Mouse (Mus musculus) intestine, embryonic 16.5 days (tissue): Measurements from ENCODE around the gene Fam196b. TPM values are rescaled to one million over a fixed set of nuclear protein-coding genes. Genes with fewer than 3 reads are reported as not detected.

ENCODE experiments used
- ATAC-seq: fragments of 200-750 bp; cut with Nextera tagmentation; 2 replicates; pipeline ENCODE4 v1.8.0; 2017; ENCODE audit warnings: moderate TSS enrichment, moderate library complexity
- H3K27ac ChIP-seq: fragments of 300-500 bp; sonication (generic); 2 replicates; pipeline ENCODE4 v1.5.1; 2014; ENCODE audit warnings: mild to moderate bottlenecking, low read length
- H3K27me3 ChIP-seq: fragments of 300-500 bp; sonication (generic); replicated peaks from 2 replicates; pipeline ENCODE4 v1.6.1; 2014; ENCODE audit warnings: low read length, control low read depth, mixed read lengths; ENCODE audit not compliant: control insufficient read depth, insufficient read depth
- H3K36me3 ChIP-seq: fragments of 300-500 bp; sonication (generic); 2 replicates; pipeline ENCODE4 v1.6.1; 2014; ENCODE audit warnings: low read length, control low read depth; ENCODE audit not compliant: control insufficient read depth, insufficient read depth
- H3K4me1 ChIP-seq: fragments of 300-500 bp; sonication (generic); 2 replicates; pipeline ENCODE4 v1.6.1; 2014; ENCODE audit warnings: low read length, control low read depth, mixed read lengths; ENCODE audit not compliant: control insufficient read depth, insufficient read depth
- H3K4me2 ChIP-seq: fragments of 300-500 bp; sonication (generic); 2 replicates; pipeline ENCODE4 v1.6.1; 2014; ENCODE audit warnings: low read depth, low read length, control low read depth
- H3K4me3 ChIP-seq: fragments of 300-500 bp; sonication (generic); 2 replicates; pipeline ENCODE4 v1.5.1; 2014; ENCODE audit warnings: mild to moderate bottlenecking, low read length
- H3K9ac ChIP-seq: fragments of 300-500 bp; sonication (generic); 2 replicates; pipeline ENCODE4 v1.6.1; 2014; ENCODE audit warnings: low read depth, low read length
- H3K9me3 ChIP-seq: fragments of 300-500 bp; sonication (generic); 2 replicates; pipeline ENCODE4 v1.6.1; 2016; ENCODE audit warnings: low read length, control low read depth; ENCODE audit not compliant: control insufficient read depth
- WGBS: fragments of 180-500 bp; shearing (Covaris S2); extraction: QIAGEN DNeasy Blood & Tissue Kit; methylation state at CpG from one replicate; pipeline ENCODE4 v1.1.7; 2014; 5-methylcytosine and 5-hydroxymethylcytosine counted together
- polyA plus RNA-seq: library from polyadenylated mRNA; unstranded; fragments of >200 nt; fragmentation: Nextera tagmentation; extraction: Ambion mirVana; gene quantifications from 2 replicates; pipeline ENCODE4 v1.2.1, GENCODE M21; 2015

Fam196b gene
- polyA plus RNA-seq, 1 experiment from 2014 or later, result 0.15 TPM

DNA sequence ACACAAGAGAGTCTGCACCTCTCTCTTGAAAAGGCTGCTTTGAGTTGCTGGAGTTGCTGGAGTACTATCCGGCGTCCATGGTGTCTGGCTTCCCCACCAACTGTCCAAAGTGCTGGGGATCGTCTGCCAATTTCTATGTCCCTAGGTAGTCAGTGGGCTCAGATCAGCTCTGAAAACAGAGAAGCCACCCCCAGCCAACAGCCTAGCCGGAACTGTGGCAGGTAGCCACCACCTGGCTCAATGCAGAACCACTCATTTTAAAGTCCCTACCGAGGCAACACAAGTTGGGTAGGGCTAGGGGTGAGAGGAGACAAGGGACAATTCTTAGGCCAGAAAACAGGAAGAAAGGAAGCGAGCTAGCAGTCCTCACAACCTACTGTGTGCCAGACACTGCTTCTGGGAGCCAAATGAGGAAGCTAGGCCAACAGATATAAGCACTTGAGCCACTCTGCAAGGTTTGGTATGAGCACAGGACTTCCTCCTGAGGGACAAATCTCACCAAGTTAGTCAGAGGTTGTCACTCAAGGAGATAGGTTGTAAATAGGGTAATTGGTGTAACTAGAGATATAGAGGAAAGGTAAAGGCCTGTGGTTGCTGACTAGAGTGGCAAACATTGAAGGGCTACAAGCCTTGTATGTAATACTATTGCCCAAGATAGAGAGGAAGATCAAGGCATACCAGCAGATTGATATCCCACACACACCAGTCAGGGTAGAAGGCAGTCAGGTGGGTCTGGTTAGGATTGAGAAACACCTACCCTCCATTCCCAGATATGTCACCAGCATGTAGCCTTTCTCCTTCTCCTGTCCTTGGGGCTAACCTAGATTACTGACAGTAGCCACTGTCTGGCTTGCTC lies 74.9 kb downstream of the Fam196b start:
- Histone ChIP-seq H3K4me2 (no peak overlapping the region), H3K9ac (no peak overlapping the region), H3K4me1 (no peaks in the 10 kb centered on the region), H3K27me3 (no peaks in the 10 kb centered on the region), H3K9me3 (no peaks in the 10 kb centered on the region), H3K36me3 (no peaks in the 10 kb centered on the region), H3K4me3 (no peak overlapping the region), H3K27ac (no peak overlapping the region)
- 82% methylated on average over 6 of the region's 6 CpGs for WGBS
- ATAC-seq, result no peak

GRCm38 (mm10) chr11:34392105-34392504 lies 77.5 kb downstream of the Fam196b start:
- 49% methylated on average over 4 of the region's 4 CpGs for WGBS
- no peak overlapping the region for H3K27ac ChIP-seq
- H3K4me1 ChIP-seq, result no peaks in the 10 kb centered on the region
- no peaks in the 10 kb centered on the region for H3K27me3 ChIP-seq
- H3K9me3 ChIP-seq, result no peaks in the 10 kb centered on the region
- no peak overlapping the region for H3K4me3 ChIP-seq
- H3K9ac ChIP-seq, result no peak overlapping the region
- no peak for ATAC-seq
- no peaks in the 10 kb centered on the region for H3K36me3 ChIP-seq
- H3K4me2 ChIP-seq, result no peak overlapping the region

GRCm38 (mm10) chr11:34395802-34396201 lies 81.2 kb downstream of the Fam196b start:
- no peak overlapping the region for H3K27ac ChIP-seq
- H3K36me3 ChIP-seq, result no peaks in the 10 kb centered on the region
- no peak for ATAC-seq
- no peaks in the 10 kb centered on the region for H3K4me1 ChIP-seq
- 81% methylated on average over 3 of the region's 3 CpGs for WGBS
- H3K4me3 ChIP-seq, result no peak overlapping the region
- H3K27me3 ChIP-seq, result no peaks in the 10 kb centered on the region
- no peak overlapping the region for H3K9ac ChIP-seq
- no peak overlapping the region for H3K4me2 ChIP-seq
- no peaks in the 10 kb centered on the region for H3K9me3 ChIP-seq

DNA sequence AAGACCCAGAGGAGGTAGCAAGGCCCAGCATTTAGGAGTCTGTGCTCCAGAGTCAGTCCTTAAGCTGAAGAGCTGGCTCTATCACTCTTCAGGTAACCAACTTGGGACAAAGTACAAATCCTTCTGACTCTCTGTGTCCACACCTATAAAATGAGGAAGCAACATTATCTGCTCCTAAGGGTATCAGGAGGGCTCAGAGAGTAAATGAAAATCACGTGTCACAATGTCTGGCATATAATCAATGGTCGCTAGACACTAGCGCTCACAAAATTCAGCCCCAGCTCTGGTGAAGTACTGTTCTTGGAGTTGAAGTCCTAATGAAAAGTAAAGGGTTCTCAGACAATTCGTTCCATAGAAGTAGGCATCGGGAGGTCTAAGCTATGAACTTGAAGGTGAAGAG lies 83.0 kb downstream of the Fam196b start:
- ATAC-seq, result no peak
- WGBS, result 84% methylated on average over 5 of the region's 5 CpGs

DNA sequence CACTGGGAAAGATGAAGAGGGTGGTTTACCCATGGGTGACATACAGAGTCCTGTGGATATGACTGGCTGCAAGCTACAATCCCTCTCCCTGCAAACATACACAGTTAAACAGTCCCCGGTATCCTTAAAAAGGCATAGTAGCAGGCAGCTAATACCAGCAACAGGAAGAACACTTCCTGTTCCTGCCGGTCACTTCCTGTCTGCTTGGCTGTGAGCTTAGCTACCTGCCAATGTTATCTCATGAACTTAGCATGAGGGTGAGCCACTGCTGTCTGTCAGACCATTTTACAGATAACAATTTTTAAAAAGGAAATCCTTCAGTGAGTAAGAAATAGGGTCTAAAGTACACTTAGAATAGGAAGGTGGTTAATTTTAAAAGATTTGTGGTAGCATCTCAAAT lies 83.9 kb downstream of the Fam196b start:
- Histone ChIP-seq H3K9me3 (no peaks in the 10 kb centered on the region), H3K4me3 (no peak overlapping the region), H3K4me2 (no peak overlapping the region), H3K27me3 (no peaks in the 10 kb centered on the region), H3K36me3 (no peaks in the 10 kb centered on the region), H3K4me1 (no peaks in the 10 kb centered on the region), H3K9ac (no peak overlapping the region), H3K27ac (no peak overlapping the region)
- no peak for ATAC-seq
- 80% methylated on average over 2 of the region's 2 CpGs for whole genome bisulfite sequencing

More for the DNA sequence above, 83.0 kb downstream of the Fam196b start:
- Histone ChIP-seq H3K27me3 (no peaks in the 10 kb centered on the region), H3K4me1 (no peaks in the 10 kb centered on the region), H3K4me2 (no peak overlapping the region), H3K4me3 (no peak overlapping the region), H3K9ac (no peak overlapping the region), H3K36me3 (no peaks in the 10 kb centered on the region), H3K9me3 (no peaks in the 10 kb centered on the region), H3K27ac (no peak overlapping the region)

DNA sequence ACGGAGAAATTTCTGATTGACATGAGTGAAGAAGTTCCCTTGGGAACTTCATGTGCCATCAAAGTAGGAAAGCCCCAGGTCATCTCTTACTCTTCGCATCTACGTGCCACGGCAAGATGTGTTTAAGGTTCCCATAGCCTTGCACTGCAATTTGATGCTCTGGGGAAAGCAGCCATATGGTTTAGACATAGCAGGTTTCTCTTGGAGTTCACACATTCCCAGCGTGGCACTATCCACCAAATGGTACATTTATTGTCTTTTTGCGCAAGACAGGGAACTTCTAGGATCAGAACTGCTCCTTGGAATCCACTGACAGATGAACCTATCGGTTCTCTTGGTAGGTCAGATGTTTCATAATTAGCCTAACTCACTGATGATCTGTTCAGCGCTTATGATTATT lies 86.7 kb downstream of the Fam196b start:
- H3K4me1 ChIP-seq, result no peaks in the 10 kb centered on the region
- 89% methylated on average over 8 of the region's 8 CpGs for WGBS
- no peaks in the 10 kb centered on the region for H3K9me3 ChIP-seq
- no peak overlapping the region for H3K4me2 ChIP-seq
- H3K27ac ChIP-seq, result no peak overlapping the region
- no peak overlapping the region for H3K4me3 ChIP-seq
- ATAC-seq, result no peak
- no peak overlapping the region for H3K9ac ChIP-seq
- H3K27me3 ChIP-seq, result no peaks in the 10 kb centered on the region
- no peaks in the 10 kb centered on the region for H3K36me3 ChIP-seq

DNA sequence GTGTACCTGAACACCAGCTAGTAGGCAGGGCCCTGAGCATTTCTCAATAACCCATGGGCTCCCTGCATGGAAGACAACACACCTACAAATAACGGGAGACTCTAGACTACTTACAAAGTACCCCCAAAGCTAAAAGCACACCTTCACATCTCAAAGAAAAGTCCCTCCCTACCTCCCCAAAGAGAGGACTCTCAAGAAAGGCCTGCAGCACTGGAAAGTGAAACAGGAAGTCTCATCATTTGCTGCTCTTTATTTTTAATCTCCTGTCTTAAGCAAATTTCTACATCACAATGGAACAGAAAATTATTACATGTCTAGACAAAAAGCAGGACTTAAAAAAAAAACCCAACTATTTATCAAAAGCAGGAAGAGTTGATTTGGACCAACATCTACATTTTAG lies 90.7 kb downstream of the Fam196b start:
- Histone ChIP-seq H3K9me3 (no peaks in the 10 kb centered on the region), H3K4me2 (no peak overlapping the region), H3K27ac (no peak overlapping the region), H3K4me3 (no peak overlapping the region), H3K36me3 (no peaks in the 10 kb centered on the region), H3K9ac (no peak overlapping the region), H3K4me1 (no peaks in the 10 kb centered on the region), H3K27me3 (no peaks in the 10 kb centered on the region)
- WGBS, result 78% methylated on average over 1 of the region's 1 CpGs
- ATAC-seq, result no peak

DNA sequence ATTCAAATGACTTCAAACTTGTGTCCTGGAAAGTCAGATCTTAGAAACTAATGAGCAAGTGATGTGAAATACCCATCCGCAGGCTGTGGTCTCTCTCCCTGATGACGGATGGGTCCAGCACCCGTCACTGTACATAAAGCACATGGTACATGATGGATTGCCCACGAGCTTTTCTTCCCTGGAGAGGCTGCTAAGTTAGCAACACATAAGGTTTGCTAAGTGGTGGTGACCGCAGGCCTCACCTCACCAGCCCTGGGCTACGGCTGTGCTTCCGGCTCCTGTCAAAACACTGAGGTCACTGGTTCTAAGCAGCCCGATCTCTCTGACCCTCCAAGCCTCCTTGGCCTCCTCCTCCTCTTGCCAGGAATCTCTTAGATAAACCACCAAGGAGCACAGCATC lies 91.7 kb downstream of the Fam196b start:
- 46% methylated on average over 8 of the region's 8 CpGs for WGBS
- H3K4me1 ChIP-seq, result no peaks in the 10 kb centered on the region

GRCm38 (mm10) chr11:34406850-34407249 lies 92.2 kb downstream of the Fam196b start:
- ATAC-seq, result no peak
- WGBS, result 51% methylated on average over 5 of the region's 5 CpGs
- Histone ChIP-seq H3K4me3 (no peak overlapping the region), H3K4me1 (no peaks in the 10 kb centered on the region), H3K36me3 (no peaks in the 10 kb centered on the region), H3K9ac (no peak overlapping the region), H3K27me3 (no peaks in the 10 kb centered on the region), H3K27ac (no peak overlapping the region), H3K4me2 (no peak overlapping the region), H3K9me3 (no peaks in the 10 kb centered on the region)

More for the DNA sequence above, 91.7 kb downstream of the Fam196b start:
- H3K9me3 ChIP-seq, result no peaks in the 10 kb centered on the region
- H3K27me3 ChIP-seq, result no peaks in the 10 kb centered on the region
- H3K27ac ChIP-seq, result no peak overlapping the region
- H3K9ac ChIP-seq, result no peak overlapping the region
- H3K36me3 ChIP-seq, result no peaks in the 10 kb centered on the region
- no peak for ATAC-seq
- H3K4me3 ChIP-seq, result no peak overlapping the region
- H3K4me2 ChIP-seq, result no peak overlapping the region
